Mouse (Mus musculus) forebrain, postnatal 0 days (tissue): ENCODE data around the gene Mrtfb. TPM values are rescaled to one million over a fixed set of nuclear protein-coding genes. Genes with fewer than 3 reads are reported as not detected.

Experiments used
- ATAC-seq: fragments of 200-750 bp; cut with Nextera tagmentation; 2 replicates; pipeline ENCODE4 v1.8.0; 2017; ENCODE audit warnings: mild to moderate bottlenecking, moderate library complexity
- DNase-seq: peaks from one replicate; pipeline ENCODE4 v3.0.0-alpha.2; 2015
- H3K27ac ChIP-seq: fragments of 300-500 bp; sonication (generic); 2 replicates; pipeline ENCODE4 v1.5.1; 2014; ENCODE audit warnings: low read depth, mild to moderate bottlenecking, antibody characterized with exemption, low read length, moderate library complexity, mixed read lengths
- H3K27me3 ChIP-seq: fragments of 300-500 bp; sonication (generic); 2 replicates; pipeline ENCODE4 v1.6.1; 2014; ENCODE audit warnings: mild to moderate bottlenecking, low read length, mixed read lengths; ENCODE audit not compliant: insufficient read depth
- H3K36me3 ChIP-seq: fragments of 300-500 bp; sonication (generic); 2 replicates; pipeline ENCODE4 v1.6.1; 2014; ENCODE audit warnings: mild to moderate bottlenecking, moderate library complexity; ENCODE audit not compliant: insufficient read depth
- H3K4me1 ChIP-seq: fragments of 300-500 bp; sonication (generic); 2 replicates; pipeline ENCODE4 v1.6.1; 2014; ENCODE audit warnings: antibody characterized with exemption; ENCODE audit not compliant: insufficient read depth
- H3K4me2 ChIP-seq: fragments of 300-500 bp; sonication (generic); 2 replicates; pipeline ENCODE4 v1.6.1; 2014; ENCODE audit warnings: low read depth, mild to moderate bottlenecking, moderate library complexity
- H3K4me3 ChIP-seq: fragments of 300-500 bp; sonication (generic); 2 replicates; pipeline ENCODE4 v1.5.1; 2014; ENCODE audit warnings: low read depth, low read length, mixed read lengths
- H3K9ac ChIP-seq: fragments of 300-500 bp; sonication (generic); 2 replicates; pipeline ENCODE4 v1.6.1; 2014; ENCODE audit warnings: mild to moderate bottlenecking
- H3K9me3 ChIP-seq: fragments of 300-500 bp; sonication (generic); 2 replicates; pipeline ENCODE4 v1.6.1; 2016; ENCODE audit warnings: low read length
- CTCF ChIP-seq: sonication (generic); IDR thresholded peaks from 2 replicates; pipeline ENCODE4 v1.5.1; 2016; ENCODE audit warnings: antibody characterized with exemption, control low read depth, low read depth
- WGBS: fragments of 180-500 bp; shearing (Covaris S2); extraction: QIAGEN DNeasy Blood & Tissue Kit; methylation state at CpG from one replicate; pipeline ENCODE4 v1.1.7; 2014; 5-methylcytosine and 5-hydroxymethylcytosine counted together
- polyA plus RNA-seq: library from polyadenylated mRNA; unstranded; fragments of >200 nt; fragmentation: Nextera tagmentation; extraction: Ambion mirVana; gene quantifications from 2 replicates; pipeline ENCODE4 v1.2.1, GENCODE M21; 2015
- total RNA-seq: library from RNA; depleted of rRNA; stranded (reverse); fragments of >200 nt; gene quantifications from 2 replicates; pipeline ENCODE4 v1.2.3, GENCODE M21; 2014

Mrtfb gene
- total and polyA plus RNA-seq, 2 experiments from 2014 or later: 21.9 to 32.3 TPM

GRCm38 (mm10) chr16:13430940-13431339 lies 174.7 kb downstream of the Mrtfb start:
- H3K4me3 ChIP-seq: no peak overlapping the region
- ATAC-seq (no peak), DNase-seq (no peak)
- no peak overlapping the region for H3K9ac ChIP-seq
- H3K27ac ChIP-seq: no peak overlapping the region
- no peaks in the 10 kb centered on the region for H3K36me3 ChIP-seq
- 63% methylated on average over 1 of the region's 1 CpGs for WGBS
- no peaks in the 10 kb centered on the region for H3K4me1 ChIP-seq
- H3K9me3 ChIP-seq: no peaks in the 10 kb centered on the region
- TF ChIP-seq CTCF: no peak
- no peak overlapping the region for H3K4me2 ChIP-seq
- no peaks in the 10 kb centered on the region for H3K27me3 ChIP-seq

GRCm38 (mm10) chr16:13435627-13436026 lies 179.3 kb downstream of the Mrtfb start:
- no peaks in the 10 kb centered on the region for H3K27me3 ChIP-seq
- DNase-seq (no peak), ATAC-seq (no peak)
- H3K4me1 ChIP-seq: no peaks in the 10 kb centered on the region
- no peak overlapping the region for H3K9ac ChIP-seq
- no peak overlapping the region for H3K4me3 ChIP-seq
- no peaks in the 10 kb centered on the region for H3K9me3 ChIP-seq
- no peak overlapping the region for H3K27ac ChIP-seq
- no peak for TF ChIP-seq CTCF
- H3K4me2 ChIP-seq: no peak overlapping the region
- H3K36me3 ChIP-seq: no peaks in the 10 kb centered on the region
- 79% methylated on average over 2 of the region's 2 CpGs for WGBS

DNA sequence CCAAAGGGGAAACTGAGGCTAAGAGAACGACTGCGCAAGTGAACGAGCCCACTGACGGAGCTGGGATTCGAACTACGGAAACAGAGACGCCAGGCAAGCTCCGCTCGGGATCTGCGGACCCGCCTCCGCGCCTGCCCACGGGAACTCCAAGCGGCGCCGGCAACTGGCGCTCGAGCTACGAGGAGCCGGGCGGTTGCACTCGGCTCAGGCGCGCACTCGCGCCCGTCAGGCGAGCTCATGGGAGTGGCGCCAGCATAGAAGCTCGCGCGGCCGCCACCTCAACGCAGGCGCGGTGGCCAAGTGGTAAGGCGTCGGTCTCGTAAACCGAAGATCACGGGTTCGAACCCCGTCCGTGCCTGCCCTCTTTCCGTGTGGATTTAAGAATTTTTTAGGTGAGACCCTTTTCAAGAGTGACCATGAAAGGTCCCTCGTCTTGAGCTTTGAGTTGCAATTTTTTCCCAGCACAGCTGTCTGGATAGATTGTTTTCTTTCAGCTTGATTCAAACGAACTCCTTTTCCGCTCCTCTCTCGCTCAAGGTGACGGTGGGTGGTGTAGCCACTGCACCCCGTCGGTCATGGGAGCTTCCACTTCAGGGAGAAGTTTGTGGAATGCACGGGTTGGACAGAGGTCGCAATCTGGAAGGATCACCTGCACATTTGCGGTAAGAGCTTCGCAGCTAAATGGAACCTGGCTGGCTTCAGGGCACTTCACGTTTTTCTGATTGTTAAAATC lies 180.9 kb downstream of the Mrtfb start:
- no peaks in the 10 kb centered on the region for H3K4me1 ChIP-seq
- peak; percentile 99 for DNase-seq
- peak; percentile 97 for ATAC-seq
- no peaks in the 10 kb centered on the region for H3K36me3 ChIP-seq
- H3K4me2 ChIP-seq: peak overlapping the region; percentile 68
- H3K4me3 ChIP-seq: peak overlapping the region; percentile 67
- no peaks in the 10 kb centered on the region for H3K9me3 ChIP-seq
- H3K27ac ChIP-seq: peak overlapping the region; percentile 30; the same call in 1 of the 2 replicates
- under 1% methylated on average over 58 of the region's 58 CpGs for WGBS
- no peak for TF ChIP-seq CTCF
- no peaks in the 10 kb centered on the region for H3K27me3 ChIP-seq
- H3K9ac ChIP-seq: peak overlapping the region; percentile 62

GRCm38 (mm10) chr16:13437770-13438372 lies 181.6 kb downstream of the Mrtfb start:
- Histone ChIP-seq H3K4me3 (peak overlapping the region; percentile 67), H3K36me3 (no peaks in the 10 kb centered on the region), H3K9me3 (no peaks in the 10 kb centered on the region), H3K9ac (peak overlapping the region; percentile 62), H3K4me2 (peak overlapping the region; percentile 68), H3K4me1 (no peaks in the 10 kb centered on the region), H3K27me3 (no peaks in the 10 kb centered on the region), H3K27ac (peak overlapping the region; percentile 30; the same call in 1 of the 2 replicates)
- ATAC-seq (peak; percentile 28), DNase-seq (no peak)
- under 1% methylated on average over 24 of the region's 24 CpGs for WGBS
- TF ChIP-seq CTCF: peak; percentile 50

DNA sequence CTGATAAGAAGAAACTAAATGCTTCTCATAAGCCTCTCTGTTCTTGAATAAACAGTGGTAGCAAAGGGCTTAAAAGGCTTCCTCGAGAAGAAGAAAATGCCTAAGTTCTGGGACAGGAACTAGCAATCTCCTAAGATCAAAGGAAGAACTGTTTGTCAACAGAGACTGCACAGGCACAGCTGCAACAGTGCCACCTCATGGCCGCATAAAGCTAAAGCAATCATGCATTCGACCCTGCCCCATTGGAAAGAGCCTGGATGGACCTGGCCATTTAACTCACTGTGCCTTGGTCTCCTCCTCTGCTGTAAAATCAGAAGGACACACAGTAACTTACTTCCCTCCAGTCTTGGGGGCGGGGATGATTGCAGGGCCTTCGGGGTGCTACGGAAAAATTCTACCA lies 184.2 kb downstream of the Mrtfb start:
- H3K9ac ChIP-seq: no peak overlapping the region
- no peaks in the 10 kb centered on the region for H3K9me3 ChIP-seq
- H3K36me3 ChIP-seq: no peaks in the 10 kb centered on the region
- H3K4me2 ChIP-seq: no peak overlapping the region
- peak; percentile 78 for TF ChIP-seq CTCF
- ATAC-seq (no peak), DNase-seq (no peak)
- 0 out of 2 replicates have a peak, but pooled peaks cover 5% of the 10 kb centered on the region for H3K27me3 ChIP-seq
- H3K4me1 ChIP-seq: no peaks in the 10 kb centered on the region
- WGBS: 47% methylated on average over 6 of the region's 6 CpGs
- no peak overlapping the region for H3K4me3 ChIP-seq
- no peak overlapping the region for H3K27ac ChIP-seq

- Histone ChIP-seq H3K4me3 (no peak overlapping the region), H3K4me2 (no peak overlapping the region), H3K27ac (no peak overlapping the region), H3K4me1 (no peaks in the 10 kb centered on the region), H3K36me3 (no peaks in the 10 kb centered on the region), H3K9me3 (no peaks in the 10 kb centered on the region), H3K9ac (no peak overlapping the region), H3K27me3 (0 out of 2 replicates have a peak, but pooled peaks cover 5% of the 10 kb centered on the region)
- DNase-seq (no peak), ATAC-seq (no peak)
- no peak for TF ChIP-seq CTCF
- WGBS: 79% methylated on average over 1 of the region's 1 CpGs
Observed at GRCm38 (mm10) chr16:13443764-13444163, 187.5 kb downstream of the Mrtfb start.

- Histone ChIP-seq H3K9ac (no peak overlapping the region), H3K27me3 (peaks cover 14% of the 10 kb centered on the region), H3K4me3 (no peak overlapping the region), H3K36me3 (no peaks in the 10 kb centered on the region), H3K27ac (no peak overlapping the region), H3K9me3 (no peaks in the 10 kb centered on the region), H3K4me2 (no peak overlapping the region), H3K4me1 (no peaks in the 10 kb centered on the region)
- TF ChIP-seq CTCF: no peak
- no peak for ATAC-seq
- WGBS: 37% methylated on average over 5 of the region's 5 CpGs
- no peak for DNase-seq
Observed at GRCm38 (mm10) chr16:13445461-13445860, 189.2 kb downstream of the Mrtfb start.
